Mouse (Mus musculus) midbrain, postnatal 0 days (tissue): Measurements from ENCODE around the gene Susd6. TPM values are rescaled to one million over a fixed set of nuclear protein-coding genes. Genes with fewer than 3 reads are reported as not detected.

ENCODE experiments used
- ATAC-seq: fragments of 200-750 bp; cut with Nextera tagmentation; 2 replicates; pipeline ENCODE4 v1.8.0; 2017; ENCODE audit warnings: moderate number of reproducible peaks, mild to moderate bottlenecking, moderate TSS enrichment, moderate library complexity; ENCODE audit not compliant: low FRiP score
- DNase-seq: peaks from one replicate; pipeline ENCODE4 v3.0.0-alpha.2; 2015; ENCODE audit warnings: low spot score
- H3K27ac ChIP-seq: fragments of 300-500 bp; sonication (generic); 2 replicates; pipeline ENCODE4 v1.5.1; 2014; ENCODE audit warnings: low read depth, mild to moderate bottlenecking, low read length, mixed read lengths
- H3K27me3 ChIP-seq: fragments of 300-500 bp; sonication (generic); 2 replicates; pipeline ENCODE4 v1.6.1; 2014; ENCODE audit warnings: low read length, control low read depth, mixed read lengths; ENCODE audit not compliant: insufficient read depth
- H3K36me3 ChIP-seq: fragments of 300-500 bp; sonication (generic); 2 replicates; pipeline ENCODE4 v1.6.1; 2014; ENCODE audit warnings: low read length, control low read depth, mixed read lengths; ENCODE audit not compliant: insufficient read depth
- H3K4me1 ChIP-seq: fragments of 300-500 bp; sonication (generic); 2 replicates; pipeline ENCODE4 v1.6.1; 2014; ENCODE audit warnings: mild to moderate bottlenecking, control low read depth, antibody characterized with exemption, low read length, mixed read lengths; ENCODE audit not compliant: insufficient read depth
- H3K4me2 ChIP-seq: fragments of 300-500 bp; sonication (generic); 2 replicates; pipeline ENCODE4 v1.6.1; 2014; ENCODE audit warnings: low read depth, mild to moderate bottlenecking, low read length, mixed read lengths; ENCODE audit not compliant: poor library complexity, severe bottlenecking
- H3K4me3 ChIP-seq: fragments of 300-500 bp; sonication (generic); 2 replicates; pipeline ENCODE4 v1.5.1; 2014; ENCODE audit warnings: low read depth, mild to moderate bottlenecking, low read length, moderate library complexity
- H3K9ac ChIP-seq: fragments of 300-500 bp; sonication (generic); replicated peaks from 2 replicates; pipeline ENCODE4 v1.6.1; 2014; ENCODE audit warnings: mild to moderate bottlenecking, low read length, moderate library complexity, mixed read lengths; ENCODE audit not compliant: poor library complexity, severe bottlenecking
- H3K9me3 ChIP-seq: fragments of 300-500 bp; sonication (generic); 2 replicates; pipeline ENCODE4 v1.6.1; 2016; ENCODE audit warnings: low read length, control low read depth
- CTCF ChIP-seq: IDR thresholded peaks from 2 replicates; pipeline ENCODE4 v1.5.1; 2016; ENCODE audit warnings: antibody characterized with exemption, mild to moderate bottlenecking
- WGBS: fragments of 180-500 bp; shearing (Covaris S2); extraction: QIAGEN DNeasy Blood & Tissue Kit; methylation state at CpG from one replicate; pipeline ENCODE4 v1.1.7; 2014; 5-methylcytosine and 5-hydroxymethylcytosine counted together
- polyA plus RNA-seq: library from polyadenylated mRNA; unstranded; fragments of >200 nt; fragmentation: Nextera tagmentation; extraction: Ambion mirVana; gene quantifications from 2 replicates; pipeline ENCODE4 v1.2.1, GENCODE M21; 2015
- total RNA-seq: library from RNA; depleted of rRNA; stranded (reverse); fragments of >200 nt; gene quantifications from 2 replicates; pipeline ENCODE4 v1.2.3, GENCODE M21; 2014

The Susd6 gene
- total and polyA plus RNA-seq, 2 experiments from 2014 or later: 7.4 to 17.3 TPM

DNA sequence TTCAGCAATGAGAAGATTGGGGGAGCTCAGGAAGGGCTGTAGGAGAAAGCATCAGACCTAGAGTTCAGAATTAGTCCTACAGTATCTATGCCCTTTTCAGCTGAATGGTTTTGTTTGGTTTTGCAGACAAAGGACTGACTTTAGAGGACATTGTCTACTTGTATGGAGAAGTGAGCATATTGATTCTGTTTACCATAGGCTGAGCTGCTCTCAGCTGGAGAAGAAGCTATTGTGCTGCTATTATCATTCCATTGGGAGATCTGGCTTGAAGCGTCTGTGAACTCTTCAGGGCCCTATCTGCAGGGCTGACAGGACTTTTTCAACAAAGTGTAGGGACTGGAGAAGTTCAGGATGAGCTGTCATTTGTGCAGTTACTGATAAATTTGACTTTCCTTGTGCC is 65.3 kb downstream of the Susd6 start:
- ATAC-seq (no peak), DNase-seq (no peak)
- no peaks in the 10 kb centered on the region for H3K36me3 ChIP-seq
- WGBS: 30% methylated on average over 1 of the region's 1 CpGs
- TF ChIP-seq CTCF: no peak
- no peaks in the 10 kb centered on the region for H3K27me3 ChIP-seq
- H3K9ac ChIP-seq: no peak overlapping the region
- no peaks in the 10 kb centered on the region for H3K9me3 ChIP-seq
- H3K4me2 ChIP-seq: no peak overlapping the region
- H3K4me3 ChIP-seq: no peak overlapping the region
- H3K4me1 ChIP-seq: no peaks in the 10 kb centered on the region
- no peak overlapping the region for H3K27ac ChIP-seq

DNA sequence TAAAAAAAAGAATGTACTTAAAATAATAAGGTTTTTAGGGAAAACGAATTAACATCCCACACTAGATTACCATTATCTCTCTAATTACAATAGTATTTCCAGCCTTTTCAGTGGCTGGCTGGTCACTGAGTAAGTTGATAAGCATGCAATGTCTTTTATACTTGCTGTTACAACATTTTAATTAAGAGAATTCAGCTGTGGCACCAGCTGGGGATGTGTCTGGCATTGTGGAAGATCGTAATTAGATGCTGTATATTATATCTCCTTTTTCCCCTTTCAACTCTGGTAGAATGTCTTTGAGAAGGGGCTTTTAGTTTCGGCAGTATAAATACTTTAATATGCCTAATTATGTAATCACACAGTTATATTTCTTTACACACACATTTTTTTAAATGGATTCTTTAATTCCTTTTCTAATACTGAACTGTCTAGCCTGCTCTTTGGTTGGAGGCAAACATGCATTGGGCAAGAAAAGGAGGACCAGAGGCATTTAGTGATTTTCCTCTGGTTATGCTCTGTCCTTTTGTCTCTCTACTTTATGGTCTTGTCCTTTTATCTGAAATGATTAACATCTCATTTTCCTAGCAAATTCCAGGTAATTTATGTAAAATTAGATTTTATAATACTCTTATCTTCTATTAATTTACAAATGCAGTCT is 67.5 kb downstream of the Susd6 start:
- Histone ChIP-seq H3K4me2 (no peak overlapping the region), H3K4me3 (no peak overlapping the region), H3K36me3 (no peaks in the 10 kb centered on the region), H3K4me1 (no peaks in the 10 kb centered on the region), H3K9ac (no peak overlapping the region), H3K9me3 (no peaks in the 10 kb centered on the region), H3K27ac (no peak overlapping the region), H3K27me3 (no peaks in the 10 kb centered on the region)
- ATAC-seq (no peak), DNase-seq (peak; percentile 39)
- no peak for TF ChIP-seq CTCF
- 29% methylated on average over 3 of the region's 3 CpGs for WGBS

DNA sequence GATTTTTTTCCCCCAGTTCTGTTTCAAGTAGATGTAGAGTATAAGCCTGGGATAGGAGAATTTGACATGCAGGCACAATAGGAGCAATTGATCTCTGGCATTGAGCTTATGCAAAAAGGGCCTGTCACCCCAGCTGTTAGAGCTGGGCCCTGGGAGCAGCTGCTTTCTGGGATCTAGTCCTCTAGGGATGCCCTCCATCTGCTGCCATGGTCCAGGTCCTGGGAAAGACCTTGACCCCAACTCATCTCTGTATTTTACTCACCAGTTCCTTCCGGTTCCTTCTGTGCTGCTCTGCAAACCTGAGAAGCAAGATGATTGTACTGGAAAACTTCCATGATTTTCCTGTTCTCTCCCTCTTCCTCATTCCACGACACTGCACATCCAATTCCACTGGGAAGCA is 68.0 kb downstream of the Susd6 start:
- Histone ChIP-seq H3K4me3 (no peak overlapping the region), H3K9me3 (no peaks in the 10 kb centered on the region), H3K36me3 (no peaks in the 10 kb centered on the region), H3K9ac (no peak overlapping the region), H3K27me3 (no peaks in the 10 kb centered on the region), H3K4me2 (no peak overlapping the region), H3K27ac (no peak overlapping the region), H3K4me1 (peaks cover 1% of the 10 kb centered on the region; the same call in 1 of the 2 replicates)
- 45% methylated on average over 2 of the region's 2 CpGs for WGBS
- peak; percentile 34 for DNase-seq
- TF ChIP-seq CTCF: no peak
- no peak for ATAC-seq

DNA sequence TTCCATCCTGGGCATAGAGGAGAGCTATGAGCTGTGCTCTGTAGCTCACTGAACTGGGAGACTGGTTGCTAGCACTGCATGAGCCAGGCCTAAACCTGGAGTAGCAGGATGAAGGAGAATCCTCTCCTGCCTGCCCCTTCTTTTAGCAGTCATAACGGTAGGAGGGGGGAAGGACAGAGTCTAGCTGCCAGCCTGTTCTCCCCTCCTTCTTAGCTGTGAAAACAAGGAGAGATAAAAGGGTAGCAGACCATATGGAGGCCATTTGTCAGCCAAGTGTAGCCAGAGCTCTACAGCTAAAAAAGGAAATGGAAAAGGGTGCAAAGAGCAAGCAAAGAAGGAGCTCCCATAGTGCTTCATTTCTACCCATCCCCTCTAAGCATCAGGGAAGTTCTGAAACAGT is 71.6 kb downstream of the Susd6 start:
- Histone ChIP-seq H3K27ac (no peak overlapping the region), H3K9ac (no peak overlapping the region), H3K27me3 (no peaks in the 10 kb centered on the region), H3K4me1 (peaks cover 3% of the 10 kb centered on the region; the same call in 1 of the 2 replicates), H3K36me3 (no peaks in the 10 kb centered on the region), H3K4me2 (no peak overlapping the region), H3K9me3 (no peaks in the 10 kb centered on the region), H3K4me3 (no peak overlapping the region)
- no peak for TF ChIP-seq CTCF
- 12% methylated on average over 1 of the region's 1 CpGs for WGBS
- no peak for DNase-seq
- no peak for ATAC-seq

DNA sequence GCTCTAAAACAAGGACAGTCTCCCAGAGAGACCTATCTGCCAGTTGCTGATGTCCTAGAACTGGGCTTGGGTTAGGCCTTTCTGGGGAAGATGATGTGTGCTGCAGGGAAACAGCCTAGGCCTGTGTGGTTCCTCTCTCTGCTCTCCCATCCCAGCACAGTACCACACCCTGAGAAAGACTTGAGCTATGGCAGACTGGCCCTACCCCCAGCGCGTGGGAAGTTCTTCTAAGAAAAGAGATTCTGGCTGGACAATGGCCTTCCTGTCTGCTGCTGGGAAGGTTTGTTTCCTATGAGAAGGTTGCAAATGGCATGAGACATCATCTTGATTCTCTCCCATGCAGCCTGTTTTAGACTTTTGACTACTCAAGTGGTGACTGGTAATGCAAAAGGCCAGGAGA is 73.1 kb downstream of the Susd6 start:
- Histone ChIP-seq H3K36me3 (no peaks in the 10 kb centered on the region), H3K4me3 (no peak overlapping the region), H3K9me3 (no peaks in the 10 kb centered on the region), H3K9ac (no peak overlapping the region), H3K4me1 (peaks cover 3% of the 10 kb centered on the region; the same call in 1 of the 2 replicates), H3K4me2 (no peak overlapping the region), H3K27me3 (no peaks in the 10 kb centered on the region), H3K27ac (no peak overlapping the region)
- no peak for TF ChIP-seq CTCF
- WGBS: 83% methylated on average over 2 of the region's 2 CpGs
- no peak for DNase-seq
- no peak for ATAC-seq

DNA sequence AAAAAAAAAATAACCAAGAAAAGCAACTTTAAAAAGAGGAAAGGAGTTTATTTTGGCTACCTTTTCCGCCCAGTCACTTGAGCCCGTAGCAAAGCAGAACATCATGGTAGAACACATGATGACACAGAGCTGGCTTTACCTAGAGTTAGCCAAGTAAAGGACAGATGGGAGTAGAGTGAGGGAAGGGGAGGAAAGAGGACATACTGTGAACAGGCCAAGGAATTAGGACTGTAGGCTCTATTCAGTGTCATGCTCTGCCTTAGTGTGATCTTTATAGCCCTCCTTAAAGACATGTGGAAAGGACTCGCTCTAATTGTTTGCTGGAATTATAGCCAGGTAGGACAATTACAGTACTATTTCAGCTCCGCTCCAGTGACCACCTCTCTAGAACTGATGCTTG is 74.9 kb downstream of the Susd6 start:
- Histone ChIP-seq H3K36me3 (peaks cover 3% of the 10 kb centered on the region), H3K4me3 (no peak overlapping the region), H3K4me2 (no peak overlapping the region), H3K9me3 (no peaks in the 10 kb centered on the region), H3K27ac (no peak overlapping the region), H3K9ac (no peak overlapping the region), H3K27me3 (no peaks in the 10 kb centered on the region), H3K4me1 (peaks cover 3% of the 10 kb centered on the region; the same call in 1 of the 2 replicates)
- TF ChIP-seq CTCF: no peak
- DNase-seq (no peak), ATAC-seq (no peak)
- WGBS: 92% methylated on average over 4 of the region's 4 CpGs
